Mouse (Mus musculus) megakaryocyte, embryonic 14.5 days (primary cell): Measurements from ENCODE around the gene Habp4. TPM values are rescaled to one million over a fixed set of nuclear protein-coding genes. Genes with fewer than 3 reads are reported as not detected.

Experiments used
- H3K27me3 ChIP-seq: replicated peaks from 2 replicates; pipeline ENCODE3; 2012; ENCODE audit warnings: inconsistent platforms
- H3K36me3 ChIP-seq: replicated peaks from 2 replicates; pipeline ENCODE3; 2012; ENCODE audit warnings: low read length, inconsistent platforms, mixed read lengths
- H3K4me1 ChIP-seq: 2 replicates; pipeline ENCODE4 v1.6.1; 2012; ENCODE audit warnings: inconsistent platforms
- H3K4me3 ChIP-seq: replicated peaks from 2 replicates; pipeline ENCODE3; 2012; ENCODE audit warnings: moderate library complexity, mild to moderate bottlenecking, inconsistent platforms
- H3K9me3 ChIP-seq: 2 replicates; pipeline ENCODE4 v1.6.1; 2012; ENCODE audit warnings: inconsistent platforms
- FLI1 ChIP-seq: IDR thresholded peaks from 2 replicates; pipeline ENCODE4 v1.6.1; 2012; ENCODE audit warnings: low read length, inconsistent platforms, mixed read lengths
- GATA1 ChIP-seq: IDR thresholded peaks from 3 replicates; pipeline ENCODE4 v1.6.1; 2012; ENCODE audit warnings: mixed read lengths, low read length, inconsistent platforms, borderline replicate concordance
- polyA plus RNA-seq: library from polyadenylated mRNA; stranded (reverse); fragments of >175 nt; gene quantifications from 2 replicates; pipeline ENCODE4 v1.2.3, GENCODE M21; 2012; ENCODE audit warnings: low replicate concordance; ENCODE audit not compliant: insufficient read depth

The Habp4 gene
- polyA plus RNA-seq, 1 experiment = 24.9 TPM

GRCm38 (mm10) chr13:64186516-64186915 lies 24.9 kb downstream of the Habp4 start:
- Histone ChIP-seq H3K36me3 (peaks cover 18% of the 10 kb centered on the region), H3K4me1 (peaks cover 10% of the 10 kb centered on the region), H3K4me3 (no peak overlapping the region), H3K9me3 (no peaks in the 10 kb centered on the region), H3K27me3 (peaks cover 5% of the 10 kb centered on the region)
- TF ChIP-seq FLI1 (no peak), GATA1 (no peak)

GRCm38 (mm10) chr13:64187065-64187464 lies 25.4 kb downstream of the Habp4 start:
- no peak for TF ChIP-seq FLI1
- TF ChIP-seq GATA1 = no peak
- H3K36me3 ChIP-seq = peaks cover 18% of the 10 kb centered on the region

DNA sequence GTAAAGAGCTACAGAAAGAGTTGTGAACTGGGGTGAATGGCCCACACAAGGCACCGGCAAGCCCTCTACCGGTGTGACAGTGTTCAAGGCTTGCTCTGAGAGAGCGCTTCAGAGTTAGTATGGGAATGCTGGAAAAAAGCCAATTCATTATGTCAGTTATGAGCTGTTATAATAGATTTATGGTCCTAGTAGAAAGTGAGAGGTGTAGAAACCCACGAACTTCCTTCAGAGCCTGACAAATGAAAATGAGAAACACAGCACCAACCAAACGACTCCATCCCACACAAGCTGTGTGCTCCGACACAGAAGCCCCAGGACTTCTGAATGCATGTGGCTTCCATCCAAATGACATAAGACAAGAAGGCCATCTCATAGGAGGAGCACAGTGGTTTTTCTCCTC lies 36.3 kb downstream of the Habp4 start:
- H3K9me3 ChIP-seq = no peaks in the 10 kb centered on the region
- no peak for TF ChIP-seq GATA1
- TF ChIP-seq FLI1 = no peak
- H3K27me3 ChIP-seq = no peaks in the 10 kb centered on the region
- H3K4me1 ChIP-seq = peaks cover 23% of the 10 kb centered on the region
- no peak overlapping the region for H3K4me3 ChIP-seq
- H3K36me3 ChIP-seq = no peaks in the 10 kb centered on the region

More at GRCm38 (mm10) chr13:64187065-64187464, 25.4 kb downstream of the Habp4 start:
- Histone ChIP-seq H3K9me3 (no peaks in the 10 kb centered on the region), H3K4me1 (peaks cover 12% of the 10 kb centered on the region), H3K27me3 (peaks cover 5% of the 10 kb centered on the region), H3K4me3 (no peak overlapping the region)

DNA sequence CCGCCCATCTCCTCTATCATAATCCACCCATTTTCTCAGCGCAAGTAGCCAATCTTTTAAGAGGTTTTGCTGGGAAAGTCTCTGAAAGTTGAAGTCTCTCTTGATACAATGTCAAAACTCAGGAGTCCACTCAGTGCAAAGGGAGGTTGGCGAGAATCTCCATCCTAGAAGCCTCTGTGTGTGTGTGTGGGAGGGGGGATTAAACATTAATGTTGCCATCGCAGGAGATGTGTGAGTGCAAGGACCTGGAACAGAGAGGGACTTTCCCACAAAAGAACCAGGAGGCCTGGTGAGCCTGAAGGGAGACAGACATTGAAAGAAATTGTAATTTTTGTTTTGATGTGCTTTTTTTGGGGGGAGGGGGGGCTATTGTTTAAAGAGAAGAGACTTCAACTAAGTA lies 36.7 kb downstream of the Habp4 start:
- no peaks in the 10 kb centered on the region for H3K27me3 ChIP-seq
- TF ChIP-seq GATA1 = no peak
- H3K4me1 ChIP-seq = peaks cover 23% of the 10 kb centered on the region
- no peaks in the 10 kb centered on the region for H3K36me3 ChIP-seq
- no peaks in the 10 kb centered on the region for H3K9me3 ChIP-seq
- H3K4me3 ChIP-seq = no peak overlapping the region

DNA sequence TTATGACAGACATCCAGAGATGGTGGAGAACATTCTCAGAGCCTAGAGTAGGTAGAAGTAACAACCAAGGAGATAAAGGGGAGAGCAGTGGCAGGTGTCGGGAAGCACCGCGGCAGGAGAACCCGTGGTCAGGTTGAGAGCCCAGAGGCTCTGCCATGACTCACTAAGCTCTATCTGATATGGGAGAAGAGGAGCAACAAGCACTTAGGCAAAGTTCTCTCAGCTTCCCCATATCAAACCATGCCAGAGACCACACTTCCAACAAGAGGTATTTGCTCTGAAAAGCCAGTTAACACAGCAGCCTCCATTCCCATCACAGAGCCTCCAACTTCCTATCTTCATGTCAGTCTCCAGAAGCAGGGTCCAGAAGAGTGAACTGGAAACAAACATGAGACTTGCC lies 39.3 kb downstream of the Habp4 start:
- Histone ChIP-seq H3K36me3 (no peaks in the 10 kb centered on the region), H3K9me3 (no peaks in the 10 kb centered on the region), H3K4me1 (peaks cover 16% of the 10 kb centered on the region), H3K4me3 (no peak overlapping the region), H3K27me3 (no peaks in the 10 kb centered on the region)
- no peak for TF ChIP-seq FLI1
- no peak for TF ChIP-seq GATA1

- H3K4me1 ChIP-seq = peaks cover 13% of the 10 kb centered on the region
- H3K9me3 ChIP-seq = no peaks in the 10 kb centered on the region
- no peaks in the 10 kb centered on the region for H3K27me3 ChIP-seq
- no peaks in the 10 kb centered on the region for H3K36me3 ChIP-seq
- no peak for TF ChIP-seq GATA1
- TF ChIP-seq FLI1 = no peak
- H3K4me3 ChIP-seq = no peak overlapping the region
Observed at GRCm38 (mm10) chr13:64204726-64205125, 43.1 kb downstream of the Habp4 start.

DNA sequence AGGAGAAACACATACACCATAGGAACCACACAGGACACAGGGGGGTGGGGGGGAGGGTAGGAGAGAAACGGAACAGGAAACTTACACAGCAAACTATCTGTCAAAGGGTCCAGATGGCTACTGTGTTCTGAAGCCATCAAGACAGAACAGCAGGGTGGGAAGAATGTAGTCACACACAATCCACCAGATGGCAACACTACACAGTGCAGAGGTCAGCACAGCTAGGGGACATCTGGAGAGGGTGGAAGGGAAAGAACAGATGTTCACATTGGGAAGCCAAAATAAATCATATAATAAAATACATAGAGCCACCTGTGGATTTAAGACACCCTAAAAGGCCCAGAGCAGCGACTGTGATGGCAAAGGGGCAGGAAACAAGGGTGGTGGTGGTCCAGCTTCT lies 43.6 kb downstream of the Habp4 start:
- peaks cover 13% of the 10 kb centered on the region for H3K4me1 ChIP-seq
- no peak overlapping the region for H3K4me3 ChIP-seq
- H3K36me3 ChIP-seq = no peaks in the 10 kb centered on the region
- H3K9me3 ChIP-seq = no peaks in the 10 kb centered on the region
- no peaks in the 10 kb centered on the region for H3K27me3 ChIP-seq
- TF ChIP-seq FLI1 (no peak), GATA1 (no peak)

- H3K4me1 ChIP-seq = peaks cover 10% of the 10 kb centered on the region
- no peaks in the 10 kb centered on the region for H3K27me3 ChIP-seq
- TF ChIP-seq GATA1 = no peak
- no peak for TF ChIP-seq FLI1
- H3K4me3 ChIP-seq = no peak overlapping the region
- no peaks in the 10 kb centered on the region for H3K36me3 ChIP-seq
- H3K9me3 ChIP-seq = no peaks in the 10 kb centered on the region
Observed at GRCm38 (mm10) chr13:64208146-64208545, 46.5 kb downstream of the Habp4 start.

DNA sequence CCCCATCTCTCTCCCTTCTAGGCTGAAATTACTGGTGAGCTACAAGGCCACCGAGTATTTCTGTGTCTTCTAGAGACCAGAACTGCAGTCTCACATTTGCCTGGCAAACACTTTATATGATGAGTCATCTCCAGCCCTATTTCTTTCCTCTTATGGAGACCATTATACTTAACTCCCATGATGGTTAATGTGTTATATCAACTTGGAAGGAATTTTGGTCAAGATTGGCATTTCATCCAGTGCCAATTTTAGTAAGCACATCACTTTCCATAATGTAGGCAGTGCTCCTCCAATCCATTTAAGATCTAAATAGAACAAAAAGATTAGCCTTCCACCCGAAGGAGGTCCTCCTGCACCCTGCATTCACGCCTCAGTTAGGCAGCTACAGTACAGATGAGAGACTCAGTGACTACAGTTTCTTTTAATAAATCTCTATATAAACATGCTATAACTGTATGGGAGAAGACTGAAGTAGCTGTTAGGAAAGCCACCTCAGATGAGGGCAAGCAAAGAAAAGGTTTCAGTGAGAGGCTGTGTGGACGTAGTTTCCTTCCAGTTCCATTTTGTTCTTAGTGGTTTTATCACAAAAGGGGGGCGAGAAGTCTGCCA lies 50.5 kb downstream of the Habp4 start:
- Histone ChIP-seq H3K36me3 (no peaks in the 10 kb centered on the region), H3K27me3 (no peaks in the 10 kb centered on the region), H3K4me3 (no peak overlapping the region), H3K4me1 (peaks cover 4% of the 10 kb centered on the region; the same call in 1 of the 2 replicates), H3K9me3 (no peaks in the 10 kb centered on the region)
- TF ChIP-seq FLI1 (no peak), GATA1 (no peak)

DNA sequence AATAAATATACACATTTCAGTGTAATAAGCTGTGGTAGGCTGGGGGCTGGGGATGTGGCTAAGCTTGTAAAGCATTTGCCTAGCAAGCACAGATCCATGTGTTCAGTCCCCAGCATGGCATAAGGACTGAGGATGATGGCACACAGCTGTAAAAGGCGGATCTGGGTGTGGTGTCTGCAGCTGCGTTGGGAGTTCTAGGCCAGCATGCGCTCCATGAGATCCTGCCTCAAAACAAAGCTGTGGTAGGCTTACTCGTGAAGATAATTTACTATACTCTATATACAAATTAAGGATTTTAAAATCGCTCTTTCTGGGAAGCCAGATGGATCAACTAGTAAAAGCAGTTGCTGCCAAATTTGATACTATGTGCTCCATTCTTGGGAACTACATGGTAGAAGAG lies 53.3 kb downstream of the Habp4 start:
- H3K4me3 ChIP-seq = no peak overlapping the region

More for the DNA sequence above, 53.3 kb downstream of the Habp4 start:
- TF ChIP-seq FLI1 (no peak), GATA1 (no peak)
- Histone ChIP-seq H3K27me3 (no peaks in the 10 kb centered on the region), H3K9me3 (no peaks in the 10 kb centered on the region), H3K36me3 (no peaks in the 10 kb centered on the region), H3K4me1 (peaks cover 8% of the 10 kb centered on the region; the same call in 1 of the 2 replicates)
